Mouse (Mus musculus): ENCODE data around the gene Gm1113.

Gene Gm1113

DNA sequence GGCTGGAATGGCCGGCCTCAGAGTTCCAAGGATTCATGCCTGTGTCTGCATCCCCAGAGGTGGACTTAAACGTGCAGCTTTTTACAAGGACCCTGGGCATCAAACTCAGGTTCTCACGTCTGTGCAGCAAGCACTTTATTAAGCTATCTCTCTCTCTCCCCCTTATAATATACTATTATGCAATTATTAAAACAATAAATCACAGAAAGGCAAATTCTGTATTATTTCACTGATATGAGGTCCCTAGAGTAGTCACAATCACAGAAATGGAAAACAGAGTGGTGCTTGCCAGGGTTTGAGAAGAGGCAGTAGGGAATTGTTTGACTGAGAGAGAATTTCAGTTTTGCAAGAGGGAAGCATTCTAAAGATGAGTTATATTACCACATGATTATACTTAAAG lies 11.1 kb upstream of the Gm1113 start:
- no peak for DNase-seq (ENCODE audit: low read depth, low spot score)

DNA sequence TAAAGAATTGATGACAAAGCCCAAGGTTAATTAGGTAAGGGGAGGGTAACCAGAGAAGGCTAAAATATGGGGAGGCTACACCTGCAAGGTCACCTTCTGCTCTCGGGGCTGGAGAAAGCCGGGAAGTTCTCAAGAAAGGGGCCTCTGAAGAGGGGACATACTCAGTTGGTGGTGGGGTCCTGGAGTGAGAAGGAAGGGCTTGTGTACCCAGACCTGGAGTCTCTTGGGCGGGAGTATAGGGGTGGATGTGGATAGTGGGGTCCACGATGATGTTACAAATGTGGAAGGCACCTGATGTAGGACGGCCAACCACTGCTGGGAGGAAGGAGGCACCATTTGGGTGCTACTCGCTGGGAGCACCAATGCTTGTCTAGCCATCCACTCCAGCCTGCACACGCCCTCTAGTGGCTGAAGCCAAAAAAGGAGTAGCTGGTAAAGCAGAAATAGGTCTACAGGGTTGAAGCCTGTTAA lies 5.9 kb upstream of the Gm1113 start:
- peak; percentile 56 for DNase-seq (ENCODE audit: low read depth, low spot score)

DNA sequence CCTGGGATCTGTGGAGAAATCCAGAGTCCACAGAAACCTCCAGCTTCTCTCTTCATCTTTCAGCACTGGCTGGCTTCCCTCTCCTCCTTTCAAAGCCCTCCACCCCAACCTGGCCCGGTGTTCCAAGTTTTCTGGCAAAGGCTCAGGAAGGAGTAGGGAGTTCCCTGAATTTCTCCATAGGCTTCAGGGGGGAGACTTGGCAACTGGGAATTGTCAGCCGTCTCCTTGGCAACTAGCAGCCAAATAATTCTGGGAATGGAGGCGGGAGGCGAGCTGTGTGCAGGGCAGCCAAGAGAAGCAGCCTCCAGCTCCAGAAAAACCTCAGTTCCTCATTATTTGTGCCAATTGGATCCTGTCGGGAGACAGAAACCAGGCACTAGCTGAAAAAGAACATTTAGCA lies 5.5 kb upstream of the Gm1113 start:
- peak; percentile 49 for DNase-seq (ENCODE audit: low read depth, low spot score)

DNA sequence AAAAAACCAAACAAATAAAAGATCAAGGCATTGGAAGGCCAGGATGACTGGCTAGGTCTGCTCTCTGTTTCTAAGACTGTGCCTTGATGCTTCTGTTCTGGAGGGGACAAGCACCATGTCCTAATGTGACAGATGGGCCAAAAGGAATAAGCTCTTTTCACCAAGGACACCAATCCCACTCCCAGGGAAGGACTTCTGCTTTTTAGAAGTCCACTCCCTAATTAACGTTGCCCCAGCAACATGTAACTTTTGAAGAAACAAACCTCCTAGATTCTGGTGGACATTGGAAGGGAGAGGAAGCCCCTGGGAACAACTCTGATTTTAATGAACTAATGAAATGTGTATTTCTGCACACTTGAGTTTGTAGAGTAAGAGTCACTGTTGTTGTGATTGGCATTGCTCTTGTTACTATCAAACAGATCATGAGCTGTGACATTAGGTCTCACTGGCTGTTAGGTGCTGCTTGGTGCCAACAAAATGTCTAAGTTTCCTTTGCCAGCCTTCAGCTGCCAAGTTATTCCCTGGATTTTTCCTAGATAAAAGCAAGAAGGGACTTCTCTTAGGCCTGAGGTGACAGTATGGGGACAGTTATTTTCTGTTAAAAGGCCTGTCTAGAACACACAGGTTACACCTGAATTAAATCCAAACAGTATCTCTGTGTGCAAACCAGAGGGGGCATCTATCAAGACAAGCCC lies 4.9 kb upstream of the Gm1113 start:
- no peak for DNase-seq (ENCODE audit: low read depth, low spot score)

DNA sequence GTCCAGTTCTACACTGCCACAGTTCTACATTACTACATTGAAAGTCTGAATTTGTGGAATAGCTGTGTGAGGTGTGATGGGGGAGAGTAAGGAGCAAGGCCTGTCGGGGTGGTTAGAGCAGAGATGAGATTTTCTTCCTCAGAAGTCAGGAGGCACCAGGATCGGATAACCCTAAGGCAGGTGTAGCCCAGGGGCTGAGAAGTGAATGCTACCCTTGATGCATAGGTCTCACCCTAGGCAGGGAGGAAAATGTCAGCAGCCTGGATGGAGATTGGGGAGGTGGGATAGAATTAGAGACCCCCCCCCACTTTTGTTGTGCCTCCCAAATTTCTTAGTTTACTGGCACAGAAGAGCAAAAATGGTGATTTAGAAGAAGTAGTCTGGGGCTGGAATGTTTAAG lies 4.2 kb upstream of the Gm1113 start:
- no peak for DNase-seq (ENCODE audit: low read depth, low spot score)

DNA sequence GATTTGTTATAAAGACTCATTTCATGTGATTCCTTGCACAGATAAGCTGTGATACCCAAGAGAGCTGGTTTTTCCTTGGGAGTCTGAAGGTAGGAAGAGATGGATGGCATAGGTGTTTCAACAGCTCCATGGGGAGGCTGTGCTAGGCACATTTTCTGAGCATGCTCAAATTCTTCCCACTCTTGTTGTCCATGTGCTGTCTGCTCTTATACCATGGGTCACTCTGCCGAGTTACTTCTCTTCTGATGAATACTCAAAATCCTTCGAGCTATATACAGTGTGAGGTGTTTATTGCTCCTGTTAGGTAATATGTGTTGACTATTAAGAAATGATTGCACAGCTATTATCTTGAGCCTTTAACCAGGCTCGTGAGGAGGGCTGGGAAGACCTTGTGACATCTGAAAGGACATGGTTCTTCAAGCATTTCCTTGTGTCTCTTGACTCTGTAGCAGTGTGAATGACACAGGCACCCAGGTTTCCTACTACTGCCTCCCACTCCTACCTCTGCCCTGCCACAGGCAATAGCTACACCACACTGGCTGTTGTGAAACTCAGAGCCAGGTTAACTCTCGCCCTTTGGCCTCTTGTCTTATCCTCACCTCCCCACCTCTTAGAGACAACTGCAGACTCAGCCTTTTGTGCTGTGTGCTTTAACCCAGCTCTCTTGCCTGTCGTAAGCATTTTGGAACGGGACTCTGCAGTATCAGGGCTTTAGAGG lies 2.7 kb upstream of the Gm1113 start:
- no peak for DNase-seq (ENCODE audit: low read depth, low spot score)

DNA sequence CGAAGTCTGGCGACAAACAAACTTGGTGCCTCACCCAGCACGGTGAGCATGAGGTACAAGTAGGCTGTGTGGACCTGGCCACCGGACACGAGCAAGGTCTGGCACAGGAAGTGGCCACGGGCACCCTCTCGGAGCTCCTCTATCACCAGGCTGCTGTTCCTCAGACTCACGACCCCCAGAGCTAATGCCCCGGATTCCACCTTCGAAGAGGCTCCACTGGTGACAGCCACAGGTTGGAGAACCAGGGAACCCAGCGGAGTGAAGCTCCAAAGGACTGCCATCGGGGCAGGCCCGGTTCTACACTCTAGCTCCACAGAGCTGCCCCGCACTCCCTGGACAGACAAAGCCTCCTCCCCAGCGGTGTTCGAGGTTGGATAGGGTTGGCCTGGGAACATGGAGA lies 1.4 kb downstream of the Gm1113 start:
- no peak for DNase-seq (ENCODE audit: low read depth, low spot score)

DNA sequence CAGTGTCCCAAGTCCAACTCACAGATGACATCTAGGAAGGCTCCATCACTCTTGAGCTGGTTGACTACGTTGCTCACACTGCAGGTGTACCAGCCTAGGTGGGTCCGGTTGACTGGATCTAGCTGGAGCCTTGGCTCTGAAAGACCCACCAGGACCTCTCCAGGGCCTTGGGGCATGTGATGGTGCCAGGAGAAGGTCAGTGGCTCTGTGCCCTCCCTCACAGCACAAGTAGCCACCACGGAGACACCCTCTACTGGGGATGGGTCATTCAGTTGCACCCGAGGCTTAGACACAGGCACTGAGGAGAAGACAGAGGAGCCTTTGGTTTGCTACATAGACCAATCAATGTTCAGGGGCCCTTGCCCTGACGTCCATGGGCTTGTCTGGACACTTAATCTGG lies 1.9 kb downstream of the Gm1113 start:
- no peak for DNase-seq (ENCODE audit: low read depth, low spot score)

DNA sequence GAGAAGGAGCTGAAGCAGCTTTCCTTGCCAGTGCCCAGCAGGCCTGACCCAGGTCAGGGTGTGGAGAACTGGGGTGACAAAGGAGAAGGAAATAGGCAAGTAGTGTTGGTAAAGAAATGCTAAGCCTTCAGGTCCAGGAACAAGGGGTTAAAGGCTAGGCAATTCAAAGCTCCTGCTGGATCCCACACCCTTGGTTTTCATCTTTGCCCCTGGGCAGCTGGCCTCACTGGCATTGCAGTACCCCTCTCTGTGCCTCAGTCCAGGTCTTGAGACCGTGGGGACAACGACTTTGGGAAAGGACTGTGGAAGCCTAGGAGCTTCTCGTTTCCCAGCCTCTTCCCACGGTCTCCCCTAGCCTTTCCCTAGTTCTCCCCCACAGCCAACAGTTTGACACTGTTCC lies 4.2 kb downstream of the Gm1113 start:
- DNase-seq (ENCODE audit: low read depth, low spot score), result no peak

DNA sequence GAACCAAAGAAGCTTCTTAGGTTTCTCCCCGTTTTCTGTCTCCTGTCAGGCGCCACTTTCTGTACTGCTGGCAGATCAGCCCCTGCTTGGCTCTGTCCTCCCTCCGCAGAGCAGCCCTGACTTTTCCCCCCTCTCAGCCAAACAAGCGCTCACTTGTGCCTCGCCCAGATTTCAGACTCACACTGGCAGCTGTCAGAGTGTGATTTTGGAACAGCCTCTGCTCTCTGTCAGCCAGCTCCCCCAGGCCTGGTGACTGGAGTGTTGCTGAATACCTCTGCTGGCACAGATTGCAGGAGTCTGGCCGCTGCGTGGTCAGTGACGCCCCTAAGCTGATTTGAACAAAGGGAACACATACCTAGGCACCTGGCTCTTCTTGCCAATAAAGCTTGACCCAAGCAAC lies 9.8 kb downstream of the Gm1113 start:
- DNase-seq (ENCODE audit: low read depth, low spot score), result no peak

DNA sequence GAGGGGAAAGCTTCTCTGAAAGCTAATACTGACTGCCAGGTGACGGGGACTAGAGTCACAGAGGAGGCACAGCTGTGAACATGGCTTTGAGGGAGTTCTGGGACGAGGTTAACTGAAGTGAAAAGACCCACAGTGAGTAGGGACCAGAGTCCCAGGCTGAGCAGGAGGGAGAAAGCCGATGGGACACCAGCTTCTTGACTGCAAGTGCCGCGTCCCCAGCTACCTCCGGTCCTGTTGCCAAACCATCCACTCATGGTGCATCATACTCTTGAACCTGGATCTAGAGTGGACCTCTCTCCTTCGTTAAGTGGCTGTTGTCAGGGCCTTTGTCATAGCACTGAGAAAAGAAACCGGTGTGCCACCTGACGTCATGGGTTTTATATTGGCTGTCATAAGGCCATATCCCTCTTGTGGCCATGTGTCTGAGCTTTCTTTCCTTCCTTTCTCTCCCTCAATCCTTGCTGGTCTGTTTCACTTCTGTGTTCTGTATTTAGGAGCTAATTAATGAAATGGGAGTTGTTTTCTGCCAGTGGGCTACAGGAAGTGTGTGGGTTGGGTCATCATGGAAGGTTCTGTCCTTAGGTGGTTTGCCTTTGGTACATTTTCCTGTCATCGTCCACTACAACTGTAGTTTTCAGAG lies 15.6 kb downstream of the Gm1113 start:
- DNase-seq (ENCODE audit: low read depth, low spot score), result no peak

DNA sequence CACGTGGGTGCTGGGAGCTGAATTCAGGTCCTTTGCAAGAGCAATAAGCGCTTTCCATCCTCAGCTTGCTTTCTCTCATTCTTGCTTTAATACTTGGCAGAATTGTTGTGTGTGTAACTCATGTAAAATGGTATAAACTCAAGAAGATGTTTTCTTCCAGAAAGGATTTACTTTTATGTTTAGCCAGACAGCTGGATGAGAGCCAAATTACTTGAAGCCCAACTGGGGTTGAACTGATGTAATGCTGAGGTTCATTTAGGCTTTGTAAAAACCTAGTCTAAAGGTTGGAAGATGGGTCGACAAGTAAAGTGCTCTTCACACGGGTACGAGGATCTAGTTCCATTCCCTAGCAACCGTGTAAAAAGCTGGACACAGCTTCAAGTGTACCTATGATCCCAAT lies 18.1 kb downstream of the Gm1113 start:
- DNase-seq (ENCODE audit: low read depth, low spot score), result no peak

DNA sequence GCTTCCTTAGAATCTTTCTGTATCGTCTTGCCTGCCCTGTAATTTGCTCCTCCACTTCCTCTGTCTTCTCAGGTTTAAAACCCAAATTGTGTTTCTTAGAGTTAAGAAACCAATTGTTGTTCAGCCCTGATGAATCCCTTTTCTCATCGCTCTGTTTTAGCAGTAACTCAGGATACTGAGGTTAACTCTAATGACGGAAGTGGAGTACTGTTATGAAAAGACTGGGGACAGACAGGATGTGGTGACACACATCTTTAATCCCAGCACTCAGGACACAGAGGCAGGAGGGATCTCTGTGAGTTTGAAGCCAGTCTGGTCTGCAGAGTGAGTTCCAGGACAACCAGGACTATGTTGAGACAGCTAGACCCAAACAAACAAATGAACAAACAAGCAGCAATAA lies 22.6 kb downstream of the Gm1113 start:
- DNase-seq (ENCODE audit: low read depth, low spot score), result peak; percentile 21

DNA sequence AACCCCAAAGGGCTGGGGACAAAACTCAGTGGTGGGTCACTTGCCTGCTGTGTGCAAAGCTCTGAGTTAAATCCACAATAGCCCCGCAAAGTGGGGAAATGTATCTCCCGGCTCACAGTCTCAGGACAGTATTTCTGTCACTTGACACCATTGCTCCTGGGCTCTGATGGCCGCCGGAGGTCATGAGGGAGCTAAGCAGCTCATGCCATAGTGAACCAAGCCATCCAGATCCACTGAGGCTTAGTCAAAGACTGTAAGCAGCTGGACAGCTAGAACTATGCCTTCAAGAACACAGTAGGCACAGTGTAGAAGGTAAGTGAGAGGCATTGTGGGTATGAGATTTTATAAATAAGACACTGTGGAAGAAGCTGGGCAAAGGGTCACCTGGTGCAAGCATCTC lies 23.1 kb downstream of the Gm1113 start:
- peak; percentile 4 for DNase-seq (ENCODE audit: low read depth, low spot score)

DNA sequence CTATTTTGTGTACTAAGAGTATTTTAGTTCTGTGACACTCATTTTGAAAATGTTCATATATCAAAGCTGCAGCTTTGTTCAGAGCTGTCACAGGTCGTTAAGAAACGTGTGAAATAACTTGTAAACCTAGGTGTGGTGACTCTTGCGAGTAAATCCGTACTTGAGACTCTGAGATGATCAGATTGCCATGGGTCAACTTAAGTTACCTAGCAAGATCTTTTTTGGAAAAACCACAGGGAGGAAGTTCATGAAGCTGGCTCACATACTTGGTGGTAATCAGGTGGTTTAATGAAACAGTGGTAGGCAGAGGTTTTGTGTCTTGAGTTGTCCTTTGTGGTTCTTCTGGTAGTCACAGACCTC lies 24.4 kb downstream of the Gm1113 start:
- no peak for DNase-seq (ENCODE audit: low read depth, low spot score)

DNA sequence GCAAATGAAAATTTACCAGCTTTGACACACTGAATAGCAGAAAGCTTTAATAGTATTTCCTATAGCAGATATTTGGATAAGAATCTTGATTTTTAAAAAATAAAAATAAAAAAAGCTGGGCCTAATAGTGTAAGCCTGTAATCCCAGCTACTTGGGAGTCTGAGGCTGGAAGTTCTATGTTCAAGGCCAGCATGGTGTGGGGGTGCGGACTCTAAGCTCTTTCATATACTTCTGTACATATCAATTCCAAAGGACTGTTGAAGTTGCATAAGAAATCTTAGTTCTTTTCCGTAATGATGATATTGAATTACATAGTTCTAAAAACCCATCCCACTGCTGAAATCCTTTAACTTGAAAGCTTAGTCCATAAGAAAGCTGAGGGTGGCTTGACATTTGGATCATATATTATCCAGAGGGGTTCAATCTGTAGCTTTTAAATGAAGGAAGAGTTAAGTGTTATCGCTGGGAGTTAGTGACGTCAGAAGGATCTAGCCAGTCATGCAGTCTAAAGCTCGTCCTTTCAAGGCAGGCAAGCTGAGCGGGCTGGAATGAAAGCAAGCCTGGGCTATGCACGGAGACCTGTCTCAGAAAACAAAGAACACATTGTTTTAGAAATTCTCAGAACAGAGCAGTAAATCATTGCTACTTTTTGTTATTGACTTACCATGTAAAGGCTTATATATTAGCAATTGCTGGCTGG lies 24.9 kb downstream of the Gm1113 start:
- no peak for DNase-seq (ENCODE audit: low read depth, low spot score)

DNA sequence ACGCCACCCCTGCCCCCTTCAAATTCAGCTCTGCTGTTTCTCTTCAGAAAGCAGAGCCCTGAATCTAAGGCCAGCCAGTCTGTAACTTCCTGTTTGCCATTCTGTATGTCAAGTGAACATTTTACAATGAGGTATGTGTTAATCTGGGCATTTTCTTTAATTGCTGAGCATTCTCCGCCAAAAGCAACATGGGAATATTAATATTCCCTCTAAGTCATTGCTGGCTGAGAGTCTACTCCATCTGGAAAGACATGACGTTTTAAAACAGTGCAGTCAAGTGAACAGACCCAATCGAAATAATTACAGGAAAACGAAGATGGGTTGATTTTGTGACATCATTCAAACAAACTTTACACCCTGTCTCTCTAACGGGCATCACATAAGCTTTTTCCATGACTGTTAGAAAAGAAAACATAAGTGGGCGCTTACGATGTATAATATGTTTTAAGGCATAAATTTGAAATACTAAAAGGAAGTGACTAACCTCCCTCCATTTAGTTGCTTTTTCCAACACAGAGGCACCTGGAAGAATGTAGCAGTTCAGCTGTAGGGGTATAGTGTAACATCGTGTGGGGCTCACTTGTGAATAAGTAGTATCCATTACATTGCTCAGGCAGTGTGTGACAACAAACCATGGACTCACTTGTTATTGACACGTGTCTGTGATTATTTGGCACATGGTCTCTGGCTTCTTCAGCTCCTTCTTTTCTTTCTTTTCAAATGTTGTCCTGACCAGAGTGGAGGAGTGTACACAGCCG lies 26.8 kb downstream of the Gm1113 start:
- DNase-seq (ENCODE audit: low read depth, low spot score), result no peak

DNA sequence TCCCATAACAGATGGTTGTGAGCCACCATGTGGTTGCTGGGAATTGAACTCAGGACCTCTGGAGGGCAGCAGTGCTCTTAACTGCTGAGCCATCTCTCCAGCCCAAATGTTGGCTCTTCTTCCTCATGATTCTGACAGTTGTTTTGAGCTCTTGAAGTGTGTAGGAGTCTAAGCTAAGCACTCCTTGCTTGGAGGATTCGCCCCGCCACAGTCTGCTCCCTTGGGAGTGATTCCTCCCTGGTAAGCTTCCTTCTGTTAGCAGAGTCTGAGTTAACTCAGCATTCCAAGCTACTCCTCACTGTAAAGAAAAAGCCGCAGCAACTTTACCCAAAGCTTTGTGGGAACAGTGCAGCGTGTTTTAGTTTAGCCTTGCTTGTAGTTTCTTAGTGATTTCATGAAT lies 29.6 kb downstream of the Gm1113 start:
- no peak for DNase-seq (ENCODE audit: low read depth, low spot score)

DNA sequence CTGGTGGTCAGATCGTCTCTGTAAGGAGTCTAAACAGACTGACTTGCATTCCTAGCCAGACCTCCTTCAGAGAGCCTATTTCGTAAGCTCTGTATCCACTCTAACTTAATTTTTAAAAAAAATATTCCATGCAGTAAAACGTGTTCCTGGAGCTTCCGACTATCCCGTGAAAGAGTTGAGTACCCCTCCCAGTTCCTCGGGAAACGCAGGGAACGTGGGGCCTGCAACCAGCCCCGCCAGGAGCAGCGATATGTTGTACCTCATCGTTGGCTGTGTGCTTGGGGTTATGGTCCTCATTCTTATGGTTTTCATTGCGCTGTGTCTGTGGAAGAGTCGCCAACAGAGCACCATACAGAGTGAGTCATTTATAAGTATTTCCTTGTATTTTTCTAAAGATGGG lies 31.5 kb downstream of the Gm1113 start:
- DNase-seq (ENCODE audit: low read depth, low spot score), result no peak

DNA sequence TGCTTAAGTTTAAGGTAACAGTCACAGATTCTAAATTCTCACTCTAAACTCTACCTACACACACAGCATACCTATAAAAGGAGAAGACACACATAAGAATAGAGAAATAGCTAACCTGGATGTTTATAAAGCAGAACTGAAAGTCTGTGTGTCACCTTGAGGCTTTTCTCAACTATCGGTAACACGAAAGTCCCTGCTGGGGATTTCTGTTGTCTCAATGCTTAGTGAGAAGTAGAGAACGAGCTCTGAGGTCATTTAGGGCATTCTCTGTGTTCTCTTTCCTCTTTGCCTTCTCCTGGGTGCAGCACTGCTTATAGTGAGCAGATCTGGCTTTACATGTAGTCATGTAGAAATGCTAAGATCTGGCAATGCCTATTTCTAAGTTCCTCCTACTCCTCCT lies 34.1 kb downstream of the Gm1113 start:
- no peak for DNase-seq (ENCODE audit: low read depth, low spot score)

DNA sequence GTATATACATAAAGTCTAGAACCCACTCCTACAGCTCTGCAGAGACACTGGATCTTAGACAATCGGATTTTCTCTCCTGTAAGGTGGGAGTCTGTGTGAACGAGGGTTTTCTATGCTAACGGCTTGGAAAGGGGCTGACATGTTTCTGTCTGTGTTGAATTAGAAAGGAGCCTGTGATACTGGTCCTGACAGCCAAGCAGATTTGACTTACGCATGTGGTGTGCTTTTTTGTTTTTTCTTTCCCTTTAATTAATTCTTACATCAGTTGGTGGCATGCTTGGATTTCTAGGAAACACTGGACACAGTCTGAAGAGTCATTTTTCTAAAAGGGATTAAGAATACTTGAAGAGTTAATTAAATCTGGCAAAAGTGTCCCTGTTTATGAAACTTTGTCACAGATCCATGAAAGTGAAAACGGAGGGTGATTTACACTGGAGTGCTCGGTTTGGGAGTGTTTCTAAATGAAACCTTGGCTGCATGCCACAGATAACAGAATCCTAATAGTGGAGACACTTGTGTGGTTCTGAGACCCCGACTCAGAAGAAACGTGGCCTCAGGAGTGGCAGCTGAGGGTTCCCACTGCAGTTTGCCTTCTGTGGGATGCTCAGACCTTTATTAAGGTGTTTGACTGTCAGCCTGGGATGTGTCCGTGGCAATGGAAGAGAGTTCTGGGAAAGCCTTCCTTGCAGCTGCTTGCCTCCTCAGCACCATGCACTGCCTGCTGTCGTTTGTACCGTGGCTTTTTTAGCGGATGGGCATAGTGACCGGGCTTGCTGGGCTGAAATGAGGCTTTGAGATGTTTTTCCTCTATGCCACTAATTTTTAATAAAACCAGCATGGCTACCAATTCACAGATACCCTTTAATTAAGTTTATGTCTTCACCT lies 35.8 kb downstream of the Gm1113 start:
- no peak for DNase-seq (ENCODE audit: low read depth, low spot score)

All from R1 (cell line).